Mouse (Mus musculus): ENCODE measurements around the gene Olfr557.

Gene Olfr557

GRCm38 (mm10) chr7:102695358-102696125, at the start of gene Olfr557:
TSS of gene Olfr557 (plus strand) at chr7:102695910.
- peak; percentile 30 for DNase-seq (ENCODE audit: low spot score)

GRCm38 (mm10) chr7:102658523-102658922, 37.2 kb upstream of the Olfr557 start, which contains the start of gene Olfr555:
TSS of gene Olfr555 (plus strand) at chr7:102658823.
- DNase-seq (ENCODE audit: low spot score): no peak

GRCm38 (mm10) chr7:102664599-102664998, 31.1 kb upstream of the Olfr557 start, which contains the start of gene Olfr556:
TSS of gene Olfr556 (plus strand) at chr7:102664899.
- no peak for DNase-seq (ENCODE audit: low spot score)

GRCm38 (mm10) chr7:102665378-102665777, 30.3 kb upstream of the Olfr557 start:
- no peak for DNase-seq (ENCODE audit: low spot score)

GRCm38 (mm10) chr7:102676225-102676624, 19.5 kb upstream of the Olfr557 start:
- no peak for DNase-seq (ENCODE audit: low spot score)

- no peak for DNase-seq (ENCODE audit: low spot score)
Observed at GRCm38 (mm10) chr7:102681916-102682315, 13.8 kb upstream of the Olfr557 start.

GRCm38 (mm10) chr7:102686944-102687501, 8.7 kb upstream of the Olfr557 start, which contains the start of gene Trim68:
TSS of gene Trim68 (minus strand) at chr7:102687327.
- DNase-seq (ENCODE audit: low spot score): peak; percentile 69

GRCm38 (mm10) chr7:102698461-102698860, 2.8 kb downstream of the Olfr557 start:
- no peak for DNase-seq (ENCODE audit: low spot score)

GRCm38 (mm10) chr7:102701915-102702314, 6.2 kb downstream of the Olfr557 start, which contains the start of gene Olfr558:
TSS of gene Olfr558 (plus strand) at chr7:102702215.
- DNase-seq (ENCODE audit: low spot score): no peak

- no peak for DNase-seq (ENCODE audit: low spot score)
Observed at GRCm38 (mm10) chr7:102718970-102719369, 23.3 kb downstream of the Olfr557 start, which contains the start of gene Olfr33. TSS of gene Olfr33 (minus strand) at chr7:102719070.

- DNase-seq (ENCODE audit: low spot score): no peak
Observed at GRCm38 (mm10) chr7:102727391-102727790, 31.7 kb downstream of the Olfr557 start, which contains the start of gene Olfr559. TSS of gene Olfr559 (minus strand) at chr7:102727491.

GRCm38 (mm10) chr7:102733793-102734192, 38.1 kb downstream of the Olfr557 start:
- no peak for DNase-seq (ENCODE audit: low spot score)

GRCm38 (mm10) chr7:102737705-102738104, 42.0 kb downstream of the Olfr557 start:
- DNase-seq (ENCODE audit: low spot score): no peak

Data from c-Kit-positive CD71-positive TER-119-positive erythroid progenitor cells, embryonic 14.5 days (primary cell).